Mouse (Mus musculus) lung, adult 18-20 months (tissue): ENCODE measurements around the gene Ilf3.
A peak's percentile ranks its signal among the peaks of the same experiment; 100 is the strongest.

Experiments
- DNase-seq, 2 experiments: peaks; one replicate each; pipeline ENCODE4 v3.0.0; 2022; ENCODE audit warnings: mixed read lengths in 2 of 2

Gene Ilf3

GRCm38 (mm10) chr9:21346627-21347365 lies 20.9 kb upstream of the Ilf3 start:
- peak; percentile 75 to 79 for DNase-seq

GRCm38 (mm10) chr9:21348152-21348551 lies 19.5 kb upstream of the Ilf3 start:
- no peak for DNase-seq

- DNase-seq: peak in 1 of 2 experiments; percentile 53
Measured at GRCm38 (mm10) chr9:21351178-21351577, 16.5 kb upstream of the Ilf3 start.

GRCm38 (mm10) chr9:21351702-21352377 lies 15.8 kb upstream of the Ilf3 start:
- no peak for DNase-seq

GRCm38 (mm10) chr9:21352463-21353372 lies 15.0 kb upstream of the Ilf3 start:
- no peak for DNase-seq

GRCm38 (mm10) chr9:21353373-21353686 lies 14.3 kb upstream of the Ilf3 start:
- DNase-seq: no peak

GRCm38 (mm10) chr9:21354796-21355195 lies 12.9 kb upstream of the Ilf3 start:
- DNase-seq: peak; percentile 70 to 81

GRCm38 (mm10) chr9:21356981-21357718 lies 10.5 kb upstream of the Ilf3 start:
- peak; percentile 62 to 73 for DNase-seq

GRCm38 (mm10) chr9:21366541-21367220 lies 990 bp upstream of the Ilf3 start:
- peak; percentile 57 to 68 for DNase-seq

GRCm38 (mm10) chr9:21368131-21368584 lies 487 bp downstream of the Ilf3 start:
- peak; percentile 56 to 59 for DNase-seq

- DNase-seq: no peak
Measured at GRCm38 (mm10) chr9:21369080-21369479, 1.4 kb downstream of the Ilf3 start.

GRCm38 (mm10) chr9:21370876-21371275 lies 3.2 kb downstream of the Ilf3 start:
- no peak for DNase-seq

- no peak for DNase-seq
Measured at GRCm38 (mm10) chr9:21372508-21372907, 4.8 kb downstream of the Ilf3 start.

- no peak for DNase-seq
Measured at GRCm38 (mm10) chr9:21379195-21379594, 11.5 kb downstream of the Ilf3 start.

GRCm38 (mm10) chr9:21380868-21381267 lies 13.2 kb downstream of the Ilf3 start:
- DNase-seq: no peak

GRCm38 (mm10) chr9:21383966-21384365 lies 16.3 kb downstream of the Ilf3 start:
- no peak for DNase-seq

- no peak for DNase-seq
Measured at GRCm38 (mm10) chr9:21392646-21393175, 25.0 kb downstream of the Ilf3 start.

GRCm38 (mm10) chr9:21395692-21396091 lies 28.0 kb downstream of the Ilf3 start:
- no peak for DNase-seq

GRCm38 (mm10) chr9:21397170-21397569 lies 29.5 kb downstream of the Ilf3 start:
- DNase-seq: no peak

GRCm38 (mm10) chr9:21401042-21401441 lies 33.4 kb downstream of the Ilf3 start:
- no peak for DNase-seq

GRCm38 (mm10) chr9:21402764-21403253 lies 35.1 kb downstream of the Ilf3 start:
- no peak for DNase-seq

- DNase-seq: no peak
Measured at GRCm38 (mm10) chr9:21403745-21404144, 36.1 kb downstream of the Ilf3 start.
